Mouse (Mus musculus) liver, adult 2 months (tissue): ENCODE data around the gene Cdc42.

Experiments used
- CTCF ChIP-seq: fragments of 200-500 bp; IDR thresholded peaks from 2 replicates; pipeline ENCODE4 v1.5.1; 2011; ENCODE audit warnings: low read depth, low read length, control low read depth
- POLR2A ChIP-seq: fragments of 200-500 bp; IDR thresholded peaks from 2 replicates; pipeline ENCODE4 v1.6.1; 2011; ENCODE audit warnings: low read length, control low read depth; ENCODE audit not compliant: insufficient read depth; ENCODE audit errors: extremely low read depth

- TF ChIP-seq CTCF, result no peak
- TF ChIP-seq POLR2A, result no peak
Measured at GRCm38 (mm10) chr4:137396641-137397525, 39.4 kb upstream of the Cdc42 start.
